Mouse (Mus musculus): ENCODE data around the gene Dgka.

DNA sequence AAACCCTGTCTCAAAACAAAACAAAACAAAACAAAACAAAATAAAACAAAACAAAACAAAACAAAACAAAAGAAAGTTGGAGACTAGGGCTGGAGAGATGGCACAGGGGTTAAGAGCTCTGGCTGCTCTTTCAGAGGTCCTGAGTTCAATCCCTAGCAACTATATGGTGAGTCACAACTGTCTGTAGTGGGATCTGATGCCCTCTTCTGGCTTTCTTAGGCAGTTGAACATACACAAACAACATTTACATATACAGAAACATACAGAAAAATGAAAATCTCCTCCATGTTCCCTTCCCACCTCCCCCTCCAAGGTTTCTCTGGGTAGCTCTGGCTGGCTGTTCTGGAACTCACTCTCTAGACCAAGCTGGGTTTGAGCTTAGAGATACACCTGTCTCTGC is 47.4 kb upstream of the Dgka start:
- TF ChIP-seq MAFK (IDR thresholded peaks at IDR 0.05; ENCODE audit: insufficient read depth, low read depth, low read length) = no peak
- TF ChIP-seq CHD2 (IDR thresholded peaks at IDR 0.05; ENCODE audit: low read depth, low read length) = no peak

Data from ES-E14 (cell line).